Mouse (Mus musculus) bone marrow, adult 2 months (tissue): Measurements from ENCODE around the gene 4930503B20Rik.

Experiments
- CTCF ChIP-seq: fragments of 200-500 bp; IDR thresholded peaks from 2 replicates; pipeline ENCODE4 v1.5.1; 2011; ENCODE audit warnings: low read length, control low read depth; ENCODE audit not compliant: control insufficient read depth, insufficient read depth
- POLR2A ChIP-seq: fragments of 200-500 bp; IDR thresholded peaks from 2 replicates; pipeline ENCODE4 v1.6.1; 2011; ENCODE audit warnings: low read depth, mild to moderate bottlenecking, control low read depth, low read length, borderline replicate concordance; ENCODE audit not compliant: control insufficient read depth

DNA sequence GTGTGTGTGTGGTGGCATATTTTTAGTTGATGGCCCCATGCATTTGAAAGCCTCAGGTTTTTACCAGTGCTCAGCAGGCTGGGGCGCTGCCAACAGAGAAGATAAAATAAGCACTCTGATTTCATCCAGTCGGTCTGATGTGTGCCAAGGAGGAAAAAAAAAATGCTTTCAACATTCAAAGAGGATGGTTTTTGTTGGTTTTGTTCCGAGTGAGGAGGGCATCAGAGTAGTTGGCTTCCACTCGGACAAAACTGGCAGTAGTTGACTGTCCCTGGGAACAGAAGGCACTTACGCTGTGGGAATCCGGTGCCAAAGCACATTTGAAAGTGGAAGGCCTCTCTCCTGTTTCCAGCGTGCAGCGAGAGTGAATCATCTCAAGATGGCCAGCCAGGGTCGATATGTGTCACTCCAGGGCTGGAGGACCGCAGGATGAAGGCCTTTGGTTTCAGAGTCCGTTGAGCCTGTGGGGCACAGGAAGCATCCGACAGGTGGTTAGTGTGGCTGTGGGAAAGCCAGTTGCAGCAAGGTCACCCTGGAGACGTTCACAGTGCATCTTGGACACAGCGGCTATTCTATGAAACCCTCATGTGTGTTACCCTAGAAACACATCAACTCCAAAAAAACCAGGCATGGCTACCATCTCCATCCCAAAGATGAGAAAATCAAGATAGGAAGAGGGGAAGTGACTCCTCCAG, 30.4 kb downstream of the 4930503B20Rik start:
- TF ChIP-seq POLR2A (no peak), CTCF (no peak)
